Mouse (Mus musculus) spleen, adult 12 weeks (tissue): Measurements from ENCODE around the gene Gtf3a.
A peak's percentile ranks its signal among the peaks of the same experiment; 100 is the strongest.

ENCODE experiments used
- DNase-seq: peaks from one replicate; pipeline ENCODE4 v3.0.0; 2022; ENCODE audit warnings: low spot score

Gene Gtf3a

DNA sequence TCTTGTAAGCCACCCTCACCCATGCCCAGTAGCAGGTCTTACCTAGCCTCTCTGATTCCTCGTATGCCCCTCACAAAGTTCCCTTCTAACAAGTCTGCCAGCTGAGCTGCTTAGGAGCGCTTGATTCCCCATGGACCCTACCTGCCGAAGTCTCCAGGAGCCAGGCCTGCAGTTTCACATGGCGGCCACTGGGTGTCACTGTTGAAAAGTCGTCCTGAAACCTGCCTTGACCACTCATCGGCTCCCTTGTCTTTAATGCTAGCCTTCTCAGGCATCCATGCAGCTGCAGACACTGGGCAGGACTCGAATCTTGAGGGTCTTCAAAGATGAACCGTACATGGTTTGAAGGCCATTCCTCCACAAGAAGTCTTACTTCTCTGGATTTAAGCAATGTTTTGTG lies 34.8 kb downstream of the Gtf3a start:
- DNase-seq, result peak; percentile 15

DNA sequence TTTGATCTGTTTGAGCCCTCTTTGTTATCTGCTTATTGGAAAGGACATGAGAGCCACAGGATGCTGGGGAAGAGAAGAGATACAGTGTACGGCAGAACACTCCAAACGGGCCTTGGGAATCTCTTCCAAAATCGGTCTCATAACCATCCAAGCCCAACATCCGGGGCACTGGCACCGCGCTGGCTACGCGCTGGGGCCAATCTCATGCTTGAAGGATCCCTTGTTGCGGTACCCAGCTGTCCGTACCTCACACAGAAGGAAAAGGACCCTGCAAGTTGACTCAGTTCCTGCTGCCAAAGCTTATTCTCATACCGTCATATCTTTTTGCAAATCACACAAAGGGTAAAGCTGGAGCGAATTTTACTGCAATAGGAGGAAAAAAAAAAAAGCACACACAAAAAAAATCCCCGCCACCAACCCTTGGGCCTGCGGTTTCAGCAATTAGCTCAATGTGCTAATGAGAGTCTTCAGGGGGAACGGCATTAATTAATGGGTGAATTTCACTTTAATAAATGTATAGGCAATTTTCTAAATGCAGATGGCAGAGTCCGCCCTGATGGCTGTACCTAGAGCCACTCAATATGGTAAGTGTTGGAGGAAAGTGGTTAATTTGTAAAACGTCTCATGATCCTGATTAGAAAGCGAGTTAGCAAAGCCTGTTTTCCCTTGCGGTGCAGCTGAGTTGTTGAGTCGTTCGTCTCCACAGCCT lies 37.4 kb downstream of the Gtf3a start:
- DNase-seq, result no peak

DNA sequence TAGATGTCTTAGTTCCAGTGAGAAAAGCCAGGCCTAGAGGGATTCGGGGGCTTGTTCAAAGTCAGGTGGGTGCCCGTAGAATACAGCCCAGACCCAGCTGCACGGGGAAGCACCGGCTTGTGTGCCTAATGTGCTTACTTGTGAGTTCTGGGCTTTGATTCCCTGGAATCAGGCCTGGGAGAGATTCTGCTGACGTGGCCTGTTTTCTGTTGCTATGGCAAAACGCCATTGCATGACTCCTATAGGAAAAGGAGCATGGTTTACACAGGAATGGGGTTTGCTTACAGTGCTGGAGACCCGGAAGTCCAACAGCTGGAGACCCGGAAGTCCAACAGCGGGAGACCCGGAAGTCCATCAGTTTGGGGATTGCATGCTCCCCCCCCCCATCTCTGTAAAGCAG lies 39.1 kb downstream of the Gtf3a start:
- DNase-seq, result no peak

DNA sequence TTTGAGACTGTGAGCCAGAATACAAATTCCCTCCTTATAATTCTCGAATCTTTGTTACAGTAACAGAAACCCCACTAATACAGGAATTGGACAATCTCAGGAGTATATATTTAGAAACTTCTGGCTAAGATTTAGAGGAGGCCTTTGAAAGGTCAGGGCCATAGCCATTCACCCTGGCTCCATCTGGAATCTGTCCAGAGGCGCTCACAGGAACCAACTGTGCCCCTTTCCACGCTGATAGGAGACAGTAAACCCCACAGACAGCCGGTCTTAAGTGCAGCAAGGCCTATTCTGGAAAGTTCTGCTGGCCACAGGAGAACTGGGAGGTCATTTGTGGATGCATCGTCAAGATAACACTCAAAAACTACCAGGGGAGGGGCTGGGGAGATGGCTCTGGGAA lies 40.6 kb downstream of the Gtf3a start:
- DNase-seq, result no peak

DNA sequence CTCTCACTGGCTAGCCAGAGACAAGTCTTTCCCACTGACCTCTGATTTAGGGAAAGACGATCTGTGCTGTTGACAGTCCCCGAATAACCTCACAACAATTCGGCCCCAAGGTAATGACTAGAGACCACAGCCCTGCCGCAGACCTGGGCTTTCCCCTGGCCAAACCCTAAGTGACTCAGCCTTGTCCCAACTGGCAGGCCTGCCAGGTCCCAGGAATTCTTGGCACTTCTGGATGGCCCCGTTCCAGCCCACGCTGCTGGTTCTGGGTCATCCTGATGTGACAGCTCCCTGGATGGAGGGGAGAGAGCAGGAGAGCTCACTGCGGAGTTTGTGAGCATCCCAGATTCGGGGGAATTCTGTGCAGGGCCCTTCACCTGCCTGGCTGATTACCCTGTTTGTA lies 45.1 kb downstream of the Gtf3a start:
- no peak for DNase-seq

DNA sequence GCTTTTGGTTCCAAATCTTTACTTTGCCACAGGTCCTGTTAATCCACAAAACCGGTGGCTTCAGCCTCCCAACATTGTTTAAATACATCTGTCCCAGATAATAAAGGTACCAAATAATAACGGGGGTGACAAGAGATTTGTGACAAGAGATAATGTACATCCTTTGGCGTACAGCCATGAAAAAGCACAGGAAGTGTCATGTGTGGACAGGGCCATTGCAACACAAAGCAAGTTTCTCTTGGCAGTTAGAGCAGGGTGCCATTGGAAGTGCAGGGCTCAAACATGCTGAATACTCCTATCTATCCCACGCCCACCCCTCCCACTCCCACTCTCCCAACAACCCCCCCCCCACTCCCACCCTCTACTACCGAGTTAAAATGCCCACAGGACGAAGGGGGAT lies 46.5 kb downstream of the Gtf3a start:
- no peak for DNase-seq

DNA sequence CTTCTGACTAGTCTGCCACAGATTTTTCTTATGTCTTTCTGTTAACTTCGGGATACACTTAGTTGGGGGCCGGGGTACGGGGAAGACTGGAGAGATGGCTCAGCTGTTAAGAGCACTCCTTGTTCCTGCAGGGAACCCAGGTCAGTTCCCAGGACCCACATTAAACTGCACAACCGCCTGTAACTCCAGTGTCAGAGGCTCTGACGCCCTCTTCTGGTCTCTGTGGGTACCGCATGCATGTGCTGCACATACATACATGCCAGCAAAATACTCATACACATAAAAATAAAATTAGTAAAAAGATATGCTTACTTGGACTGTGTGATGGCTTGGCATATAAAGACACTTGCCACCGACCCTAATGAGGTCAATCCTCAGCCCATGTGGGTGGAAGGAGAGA lies 48.4 kb downstream of the Gtf3a start:
- DNase-seq, result no peak

DNA sequence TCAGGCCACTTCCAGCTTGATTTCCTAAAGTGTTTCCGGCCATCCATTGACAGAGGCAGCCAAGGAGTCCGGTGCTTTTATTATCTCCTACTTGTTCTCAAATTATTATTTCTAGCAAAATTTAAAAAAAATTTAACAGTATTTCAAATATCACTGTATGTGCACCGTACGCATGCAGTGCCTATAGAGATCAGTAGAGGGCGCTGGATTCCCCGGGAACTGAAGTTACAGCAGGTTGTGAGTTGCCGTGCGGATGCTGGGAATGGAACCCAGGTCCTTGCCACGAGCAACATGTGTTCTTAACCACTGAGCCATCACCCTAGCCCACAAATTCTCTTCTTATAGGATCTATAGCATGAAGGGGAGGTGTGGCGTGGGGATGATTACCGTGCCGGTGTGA lies 50.3 kb downstream of the Gtf3a start:
- no peak for DNase-seq

DNA sequence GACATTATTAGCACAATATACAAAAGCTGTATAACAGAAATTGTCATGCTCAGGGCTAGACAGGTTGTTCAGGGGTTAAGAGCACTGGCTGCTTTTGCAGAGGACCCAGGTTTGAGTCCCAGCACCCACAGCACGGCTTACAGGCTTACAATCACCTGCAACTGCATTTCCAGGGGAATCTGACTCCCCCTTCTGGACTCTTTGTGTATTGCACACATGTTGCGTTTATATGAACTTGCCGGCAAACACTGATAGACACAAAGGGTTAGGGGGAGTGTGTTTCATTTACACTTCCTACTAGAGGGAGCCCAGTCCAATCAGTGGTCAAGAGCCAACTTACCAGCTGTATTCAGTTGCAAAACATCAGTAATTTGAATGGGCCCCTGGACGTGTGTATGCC lies 52.9 kb downstream of the Gtf3a start:
- no peak for DNase-seq

DNA sequence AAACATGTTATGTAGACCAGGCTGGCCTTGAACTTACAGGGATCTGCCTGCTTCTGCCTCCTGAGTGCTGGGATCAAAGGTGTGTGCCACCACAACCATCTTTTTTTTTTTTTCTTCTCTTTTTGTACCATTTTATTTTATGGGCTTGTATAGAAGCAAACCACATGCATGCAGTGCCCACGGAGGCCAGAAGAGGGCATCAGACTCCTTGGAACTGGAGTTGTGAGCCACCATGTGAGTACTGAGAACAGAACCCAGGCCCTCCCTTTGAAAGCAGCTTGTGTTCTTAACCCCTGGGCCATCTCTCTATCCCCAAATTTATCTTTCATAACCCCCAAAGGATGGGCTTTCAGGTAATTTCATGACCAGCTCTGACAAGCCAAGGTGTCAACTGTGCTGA lies 54.8 kb downstream of the Gtf3a start:
- DNase-seq, result no peak
